Mouse (Mus musculus): ENCODE measurements around the gene Cdh22. TPM values are rescaled to one million over a fixed set of nuclear protein-coding genes. Genes with fewer than 3 reads are reported as not detected.

Gene Cdh22
- total RNA-seq, 2 experiments from 2014 or later = 0.36 to 0.64 TPM

DNA sequence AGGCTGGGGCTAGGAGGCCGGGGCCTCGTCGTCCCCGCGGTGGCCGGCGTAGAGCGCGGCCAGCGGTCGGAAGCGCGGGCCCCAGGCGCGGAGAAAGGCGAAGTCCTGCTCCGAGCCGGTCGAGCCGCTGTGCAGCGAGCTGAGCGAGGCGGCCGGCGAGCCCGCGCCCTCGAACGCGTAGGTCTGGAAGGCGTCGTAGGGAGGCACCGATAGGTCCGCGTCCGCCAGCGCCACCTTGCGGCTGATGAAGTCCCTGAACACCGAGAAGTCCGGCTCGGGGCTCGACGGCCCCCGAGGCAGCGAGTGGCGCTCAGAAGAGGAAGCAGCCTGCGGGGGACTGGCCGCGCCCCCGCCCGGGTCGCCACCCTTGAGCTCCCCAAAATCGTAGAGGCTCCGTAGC is 122.5 kb downstream of the Cdh22 start:
- H3K4me3 ChIP-seq = no peak overlapping the region
- peak; percentile 88 for DNase-seq
- intact Hi-C loops (cut with DNase I) = loop anchor here (5.0 to 10.0 kb wide), 2 partner anchors 40 to 147 kb away; partner anchors contain the start of gene Slc12a5
- H3K27ac ChIP-seq = no peak overlapping the region
- TF ChIP-seq CTCF (IDR thresholded peaks at IDR 0.05) = peak; percentile 88

- no peak overlapping the region for H3K27ac ChIP-seq
- intact Hi-C loops (cut with DNase I) = no loop called here
- no peak overlapping the region for H3K4me3 ChIP-seq
- DNase-seq = no peak
- TF ChIP-seq CTCF (IDR thresholded peaks at IDR 0.05) = no peak
These were observed 128.1 kb downstream of the Cdh22 start for GRCm38 (mm10) chr2:165106585-165106984.

- no peak for DNase-seq
- TF ChIP-seq CTCF (IDR thresholded peaks at IDR 0.05) = no peak
- intact Hi-C loops (cut with DNase I) = no loop called here
- no peak overlapping the region for H3K27ac ChIP-seq
- no peak overlapping the region for H3K4me3 ChIP-seq
These were observed 129.1 kb downstream of the Cdh22 start for GRCm38 (mm10) chr2:165105513-165106079.

DNA sequence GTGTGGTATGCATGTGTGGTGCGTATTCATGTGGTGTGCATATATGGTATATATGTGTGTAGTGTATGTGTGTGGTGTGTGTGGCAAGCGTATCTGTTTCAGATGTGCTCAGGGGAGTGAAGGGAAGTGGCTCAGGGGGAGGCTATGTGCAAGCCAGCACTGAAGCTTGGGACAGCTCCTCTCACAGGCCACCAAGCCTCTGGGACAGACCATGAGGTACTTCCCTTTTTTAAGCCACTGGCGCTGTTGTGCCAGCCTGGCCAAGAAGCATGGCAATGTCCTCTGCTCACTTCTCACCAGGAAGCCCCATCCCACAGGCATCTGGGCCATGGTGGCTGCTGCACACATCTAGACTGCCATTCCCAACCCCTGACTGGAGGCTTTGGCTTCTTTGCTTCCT is 131.7 kb downstream of the Cdh22 start:
- intact Hi-C loops (cut with DNase I) = no loop called here
- DNase-seq = no peak
- Histone ChIP-seq H3K4me3 (no peak overlapping the region), H3K27ac (no peak overlapping the region)
- TF ChIP-seq CTCF (IDR thresholded peaks at IDR 0.05) = no peak

- Histone ChIP-seq H3K4me3 (no peak overlapping the region), H3K27ac (no peak overlapping the region)
- DNase-seq = no peak
- intact Hi-C loops (cut with DNase I) = no loop called here
- TF ChIP-seq CTCF (IDR thresholded peaks at IDR 0.05) = no peak
These were observed 133.9 kb downstream of the Cdh22 start for GRCm38 (mm10) chr2:165100749-165101148.

DNA sequence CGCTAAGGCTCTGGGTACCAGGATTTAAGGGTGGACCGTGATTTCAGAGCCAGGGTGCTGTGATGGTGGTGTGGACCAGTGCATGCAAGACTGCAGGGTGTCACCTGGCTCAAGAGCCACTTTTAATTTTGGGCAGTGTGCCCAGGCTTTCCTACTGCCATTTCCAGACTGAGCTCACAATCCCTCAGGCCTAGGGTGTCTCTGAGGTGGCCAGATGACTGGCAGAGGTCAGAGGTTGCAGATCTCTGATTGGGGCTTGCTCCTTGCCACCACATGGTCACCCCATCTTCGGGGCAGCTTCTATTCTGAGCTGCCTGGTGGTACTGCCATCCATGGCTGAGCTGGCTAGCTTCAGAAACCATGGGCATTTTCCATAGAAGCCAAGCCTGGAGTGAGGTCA is 135.8 kb downstream of the Cdh22 start:
- TF ChIP-seq CTCF (IDR thresholded peaks at IDR 0.05) = no peak
- Histone ChIP-seq H3K27ac (no peak overlapping the region), H3K4me3 (no peak overlapping the region)
- intact Hi-C loops (cut with DNase I) = no loop called here
- DNase-seq = no peak

GRCm38 (mm10) chr2:165096367-165096766 is 138.3 kb downstream of the Cdh22 start:
- Histone ChIP-seq H3K27ac (no peak overlapping the region), H3K4me3 (no peak overlapping the region)
- intact Hi-C loops (cut with DNase I) = no loop called here
- DNase-seq = no peak
- no peak for TF ChIP-seq CTCF (IDR thresholded peaks at IDR 0.05)

GRCm38 (mm10) chr2:165092393-165092792 is 142.3 kb downstream of the Cdh22 start:
- no peak overlapping the region for H3K27ac ChIP-seq
- intact Hi-C loops (cut with DNase I) = no loop called here
- DNase-seq = no peak
- no peak overlapping the region for H3K4me3 ChIP-seq
- TF ChIP-seq CTCF (IDR thresholded peaks at IDR 0.05) = no peak

- Histone ChIP-seq H3K4me3 (no peak overlapping the region), H3K27ac (no peak overlapping the region)
- no peak for DNase-seq
- intact Hi-C loops (cut with DNase I) = no loop called here
- no peak for TF ChIP-seq CTCF (IDR thresholded peaks at IDR 0.05)
These were observed 143.2 kb downstream of the Cdh22 start for GRCm38 (mm10) chr2:165091433-165091965.

- intact Hi-C loops (cut with DNase I) = no loop called here
- no peak within 1 kb of the TSS for H3K27ac ChIP-seq
- no peak for TF ChIP-seq CTCF (IDR thresholded peaks at IDR 0.05)
- H3K4me3 ChIP-seq = no peak within 1 kb of the TSS
- no peak for DNase-seq
These were observed 144.0 kb downstream of the Cdh22 start, which contains the start of gene 1700025C18Rik for GRCm38 (mm10) chr2:165090650-165091049. TSS of gene 1700025C18Rik (minus strand) at chr2:165090750.

- H3K4me3 ChIP-seq = no peak overlapping the region
- H3K27ac ChIP-seq = no peak overlapping the region
- no peak for DNase-seq
- intact Hi-C loops (cut with DNase I) = no loop called here
- TF ChIP-seq CTCF (IDR thresholded peaks at IDR 0.05) = no peak
These were observed 145.2 kb downstream of the Cdh22 start for GRCm38 (mm10) chr2:165089470-165089869.

DNA sequence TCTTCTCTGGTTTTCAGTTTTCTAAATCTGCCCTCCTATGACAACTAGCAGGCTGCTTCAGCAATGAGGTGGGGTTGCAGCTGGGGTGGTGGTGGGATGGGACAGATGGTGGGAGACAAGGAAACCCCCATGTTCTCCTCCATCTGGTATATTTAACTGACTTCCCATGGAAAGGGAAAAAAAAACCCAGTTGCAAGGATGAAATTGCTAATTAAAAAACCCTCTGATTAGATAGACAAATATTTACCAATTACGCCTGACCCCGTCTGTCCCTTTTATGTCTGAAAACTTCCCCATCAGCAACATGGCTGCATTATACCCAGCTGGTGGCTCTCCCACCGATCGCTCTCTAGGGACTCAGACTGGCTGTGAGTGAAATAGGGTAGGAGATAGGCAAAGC is 148.0 kb downstream of the Cdh22 start:
- no peak overlapping the region for H3K27ac ChIP-seq
- DNase-seq = no peak
- intact Hi-C loops (cut with DNase I) = no loop called here
- no peak for TF ChIP-seq CTCF (IDR thresholded peaks at IDR 0.05)
- H3K4me3 ChIP-seq = no peak overlapping the region

- intact Hi-C loops (cut with DNase I) = no loop called here
- no peak for DNase-seq
- no peak for TF ChIP-seq CTCF (IDR thresholded peaks at IDR 0.05)
- Histone ChIP-seq H3K27ac (no peak overlapping the region), H3K4me3 (no peak overlapping the region)
These were observed 153.4 kb downstream of the Cdh22 start for GRCm38 (mm10) chr2:165081257-165081656.

DNA sequence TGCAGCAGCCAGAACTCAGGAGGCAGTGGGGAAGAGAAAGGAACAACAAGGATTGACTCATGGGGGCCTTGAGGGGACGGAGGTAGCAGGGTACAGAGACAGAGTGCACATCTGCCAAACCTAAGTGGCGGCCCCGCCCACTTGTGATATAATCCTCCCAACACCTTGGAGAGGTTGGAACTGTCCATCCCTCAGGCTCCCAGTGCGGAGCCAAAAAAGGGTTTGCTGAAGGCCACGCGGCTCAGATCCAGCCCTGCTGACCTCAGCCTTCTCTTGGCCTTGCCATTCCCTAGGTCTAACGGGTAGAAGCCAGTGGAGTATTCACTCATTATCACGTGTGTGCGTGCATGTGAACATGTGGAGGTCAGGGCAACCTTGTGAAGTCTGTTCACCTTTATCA is 154.0 kb downstream of the Cdh22 start:
- intact Hi-C loops (cut with DNase I) = no loop called here
- no peak for TF ChIP-seq CTCF (IDR thresholded peaks at IDR 0.05)
- no peak for DNase-seq
- H3K4me3 ChIP-seq = no peak overlapping the region
- H3K27ac ChIP-seq = no peak overlapping the region

Measured in gastrocnemius, adult 2 months (tissue).